Mouse (Mus musculus) heart, postnatal 10 days (tissue): ENCODE measurements around the gene Dll1. TPM values are rescaled to one million over a fixed set of nuclear protein-coding genes. Genes with fewer than 3 reads are reported as not detected.
A peak's percentile ranks its signal among the peaks of the same experiment; 100 is the strongest.

Source experiments
- DNase-seq, 2 experiments: peaks; one replicate each; pipeline ENCODE4 v3.0.0; 2021
- intact Hi-C: fragments of 180-260 bp; cut with DNase I; formaldehyde crosslinking; loops from one replicate; pipeline ENCODE4 v1.15.1; 2025
- total RNA-seq, 2 experiments: library from RNA; stranded (reverse); gene quantifications; 2 replicates each; pipeline ENCODE4 v1.2.3; 2021

The Dll1 gene
- 1 to 10 TPM; 8.4 to 8.5 TPM for total RNA-seq

GRCm38 (mm10) chr17:15376494-15377181 lies at the start of gene Dll1:
Dll1 (minus strand) TSS chr17:15376872.
- peak; percentile 34 to 35 for DNase-seq
- intact Hi-C loops: loop anchor here (1.0 to 2.0 kb wide), 3 partner anchors 92 to 307 kb away; no protein-coding TSS in a partner anchor

- DNase-seq: peak; percentile 10 to 18
- intact Hi-C loops: no loop called here
Observed at GRCm38 (mm10) chr17:15425931-15426330, 49.3 kb upstream of the Dll1 start.

- intact Hi-C loops: no loop called here
- DNase-seq: peak; percentile 20 to 21
Observed at GRCm38 (mm10) chr17:15423080-15423765, 46.6 kb upstream of the Dll1 start.

GRCm38 (mm10) chr17:15422666-15423065 lies 46.0 kb upstream of the Dll1 start:
- no peak for DNase-seq
- intact Hi-C loops: no loop called here

- intact Hi-C loops: no loop called here
- DNase-seq: no peak
Observed at GRCm38 (mm10) chr17:15421446-15421845, 44.8 kb upstream of the Dll1 start.

GRCm38 (mm10) chr17:15420021-15420603 lies 43.4 kb upstream of the Dll1 start:
- intact Hi-C loops: no loop called here
- DNase-seq: no peak

- peak; percentile 7 to 12 for DNase-seq
- intact Hi-C loops: loop anchor here (1.0 kb wide), 1 partner anchor 49 kb away; no protein-coding TSS in a partner anchor
Observed at GRCm38 (mm10) chr17:15419534-15419933, 42.9 kb upstream of the Dll1 start.

- intact Hi-C loops: no loop called here
- DNase-seq: no peak
Observed at GRCm38 (mm10) chr17:15416596-15417215, 40.0 kb upstream of the Dll1 start.

GRCm38 (mm10) chr17:15410861-15411260 lies 34.2 kb upstream of the Dll1 start:
- intact Hi-C loops: no loop called here
- no peak for DNase-seq

GRCm38 (mm10) chr17:15409261-15409660 lies 32.6 kb upstream of the Dll1 start:
- DNase-seq: no peak
- intact Hi-C loops: no loop called here

- no peak for DNase-seq
- intact Hi-C loops: no loop called here
Observed at GRCm38 (mm10) chr17:15406576-15406975, 29.9 kb upstream of the Dll1 start.

- intact Hi-C loops: no loop called here
- DNase-seq: no peak
Observed at GRCm38 (mm10) chr17:15401716-15402115, 25.0 kb upstream of the Dll1 start.

GRCm38 (mm10) chr17:15395997-15396675 lies 19.5 kb upstream of the Dll1 start, which contains the start of gene Fam120b:
Fam120b (plus strand) TSS chr17:15396202.
- intact Hi-C loops: no loop called here
- peak; percentile 92 to 93 for DNase-seq

- intact Hi-C loops: no loop called here
- no peak for DNase-seq
Observed at GRCm38 (mm10) chr17:15389356-15389755, 12.7 kb upstream of the Dll1 start.

GRCm38 (mm10) chr17:15388892-15389291 lies 12.2 kb upstream of the Dll1 start:
- intact Hi-C loops: no loop called here
- DNase-seq: no peak

- intact Hi-C loops: no loop called here
- DNase-seq: no peak
Observed at GRCm38 (mm10) chr17:15383360-15383759, 6.7 kb upstream of the Dll1 start.

- intact Hi-C loops: no loop called here
Observed at GRCm38 (mm10) chr17:15381869-15382660, 5.4 kb upstream of the Dll1 start.

GRCm38 (mm10) chr17:15381092-15381860 lies 4.6 kb upstream of the Dll1 start:
- no peak for DNase-seq
- intact Hi-C loops: no loop called here

More at GRCm38 (mm10) chr17:15381869-15382660, 5.4 kb upstream of the Dll1 start:
- no peak for DNase-seq

- peak; percentile 22 to 33 for DNase-seq
- intact Hi-C loops: no loop called here
Observed at GRCm38 (mm10) chr17:15380641-15381051, 4.0 kb upstream of the Dll1 start.
